Mouse (Mus musculus) midbrain, embryonic 11.5 days (tissue): ENCODE data around the gene Ap1g1. TPM values are rescaled to one million over a fixed set of nuclear protein-coding genes. Genes with fewer than 3 reads are reported as not detected.
"Not testable (repeated sequence)": the region's sequence is repeated elsewhere in the genome, so short reads cannot be mapped to it uniquely, and the experiment has no call there.

ENCODE experiments used
- ATAC-seq: fragments of 200-750 bp; cut with Nextera tagmentation; 2 replicates; pipeline ENCODE4 v1.8.0; 2017; ENCODE audit warnings: moderate TSS enrichment, moderate library complexity; ENCODE audit not compliant: low FRiP score
- DNase-seq: peaks from one replicate; pipeline ENCODE4 v3.0.0; 2015; ENCODE audit warnings: low spot score; ENCODE audit errors: missing footprints
- H3K27ac ChIP-seq: fragments of 300-500 bp; sonication (generic); 2 replicates; pipeline ENCODE4 v1.5.1; 2014; ENCODE audit warnings: low read depth, low read length
- H3K27me3 ChIP-seq: fragments of 300-500 bp; sonication (generic); 2 replicates; pipeline ENCODE4 v1.6.1; 2014; ENCODE audit warnings: mild to moderate bottlenecking, low read length, moderate library complexity, mixed read lengths; ENCODE audit not compliant: control insufficient read depth, insufficient read depth
- H3K36me3 ChIP-seq: fragments of 300-500 bp; sonication (generic); 2 replicates; pipeline ENCODE4 v1.6.1; 2014; ENCODE audit warnings: mild to moderate bottlenecking, low read length, moderate library complexity, mixed read lengths; ENCODE audit not compliant: control insufficient read depth, insufficient read depth
- H3K4me1 ChIP-seq: fragments of 300-500 bp; sonication (generic); 2 replicates; pipeline ENCODE4 v1.6.1; 2014; ENCODE audit warnings: low read length; ENCODE audit not compliant: control insufficient read depth, insufficient read depth
- H3K4me2 ChIP-seq: fragments of 300-500 bp; sonication (generic); 2 replicates; pipeline ENCODE4 v1.6.1; 2014; ENCODE audit warnings: mild to moderate bottlenecking, moderate library complexity
- H3K4me3 ChIP-seq: fragments of 300-500 bp; sonication (generic); 2 replicates; pipeline ENCODE4 v1.5.1; 2014; ENCODE audit warnings: low read depth, low read length
- H3K9ac ChIP-seq: fragments of 300-500 bp; sonication (generic); 2 replicates; pipeline ENCODE4 v1.6.1; 2014; ENCODE audit warnings: low read length
- H3K9me3 ChIP-seq: fragments of 300-500 bp; sonication (generic); 2 replicates; pipeline ENCODE4 v1.6.1; 2016; ENCODE audit warnings: low read length; ENCODE audit not compliant: control insufficient read depth
- WGBS: fragments of 180-500 bp; shearing (Covaris S2); extraction: QIAGEN DNeasy Blood & Tissue Kit; methylation state at CpG from one replicate; pipeline ENCODE4 v1.1.7; 2014; 5-methylcytosine and 5-hydroxymethylcytosine counted together
- polyA plus RNA-seq: library from polyadenylated mRNA; unstranded; fragments of >200 nt; fragmentation: Nextera tagmentation; extraction: Ambion mirVana; gene quantifications from 2 replicates; pipeline ENCODE4 v1.2.1, GENCODE M21; 2014

Ap1g1 gene
- polyA plus RNA-seq, 1 experiment from 2014 or later: 41.6 TPM

GRCm38 (mm10) chr8:109865536-109865935 is 87.2 kb downstream of the Ap1g1 start:
- WGBS: 85% methylated on average over 4 of the region's 4 CpGs
- H3K4me3 ChIP-seq: no peak overlapping the region
- ATAC-seq (no peak), DNase-seq (peak; percentile 82)
- no peaks in the 10 kb centered on the region for H3K27me3 ChIP-seq
- no peak overlapping the region for H3K4me2 ChIP-seq
- peaks cover 3% of the 10 kb centered on the region; the same call in 1 of the 2 replicates for H3K36me3 ChIP-seq
- no peaks in the 10 kb centered on the region for H3K9me3 ChIP-seq
- no peak overlapping the region for H3K9ac ChIP-seq
- peaks cover 6% of the 10 kb centered on the region; the same call in 1 of the 2 replicates for H3K4me1 ChIP-seq
- no peak overlapping the region for H3K27ac ChIP-seq

GRCm38 (mm10) chr8:109866690-109867089 is 88.3 kb downstream of the Ap1g1 start:
- Histone ChIP-seq H3K27ac (no peak overlapping the region), H3K9me3 (no peaks in the 10 kb centered on the region), H3K27me3 (no peaks in the 10 kb centered on the region), H3K4me1 (peaks cover 6% of the 10 kb centered on the region; the same call in 1 of the 2 replicates), H3K36me3 (no peaks in the 10 kb centered on the region), H3K4me2 (no peak overlapping the region), H3K9ac (no peak overlapping the region), H3K4me3 (no peak overlapping the region)
- no peak for ATAC-seq
- WGBS: 93% methylated on average over 5 of the region's 5 CpGs
- peak; percentile 72 for DNase-seq

GRCm38 (mm10) chr8:109868003-109868679 is 89.8 kb downstream of the Ap1g1 start, which contains the start of gene Phlpp2:
Phlpp2 (plus strand) TSS chr8:109868542.
- Histone ChIP-seq H3K27ac (peak within 1 kb of the TSS; percentile 81), H3K27me3 (no peaks in the 10 kb centered on the region), H3K36me3 (no peaks in the 10 kb centered on the region), H3K4me1 (peaks cover 6% of the 10 kb centered on the region; the same call in 1 of the 2 replicates), H3K4me3 (peak within 1 kb of the TSS; percentile 97), H3K9ac (peak within 1 kb of the TSS; percentile 98), H3K4me2 (peak within 1 kb of the TSS; percentile 87), H3K9me3 (no peaks in the 10 kb centered on the region)
- WGBS: 2% methylated on average over 40 of the region's 42 CpGs
- DNase-seq (peak; percentile 100), ATAC-seq (peak; percentile 98)

GRCm38 (mm10) chr8:109868680-109869361 is 90.5 kb downstream of the Ap1g1 start:
- Histone ChIP-seq H3K9ac (peak overlapping the region; percentile 98), H3K4me3 (peak overlapping the region; percentile 97), H3K27me3 (no peaks in the 10 kb centered on the region), H3K36me3 (no peaks in the 10 kb centered on the region), H3K9me3 (no peaks in the 10 kb centered on the region), H3K27ac (peak overlapping the region; percentile 81), H3K4me1 (peaks cover 6% of the 10 kb centered on the region; the same call in 1 of the 2 replicates), H3K4me2 (peak overlapping the region; percentile 87)
- DNase-seq (peak; percentile 95), ATAC-seq (peak; percentile 89)
- under 1% methylated on average over 62 of the region's 78 CpGs for WGBS

- Histone ChIP-seq H3K4me3 (no peak overlapping the region), H3K9ac (no peak overlapping the region), H3K4me1 (peaks cover 6% of the 10 kb centered on the region; the same call in 1 of the 2 replicates), H3K27ac (no peak overlapping the region), H3K9me3 (no peaks in the 10 kb centered on the region), H3K36me3 (no peaks in the 10 kb centered on the region), H3K27me3 (no peaks in the 10 kb centered on the region), H3K4me2 (no peak overlapping the region)
- ATAC-seq (no peak), DNase-seq (no peak)
- 87% methylated on average over 1 of the region's 1 CpGs for WGBS
Measured at GRCm38 (mm10) chr8:109871056-109871455, 92.7 kb downstream of the Ap1g1 start.

GRCm38 (mm10) chr8:109873800-109874199 is 95.4 kb downstream of the Ap1g1 start:
- 79% methylated on average over 3 of the region's 3 CpGs for WGBS
- not testable (repeated sequence) for H3K27me3 ChIP-seq, DNase-seq, H3K4me1 ChIP-seq, ATAC-seq, H3K9me3 ChIP-seq, H3K9ac ChIP-seq, H3K36me3 ChIP-seq, H3K4me2 ChIP-seq, H3K4me3 ChIP-seq, H3K27ac ChIP-seq

GRCm38 (mm10) chr8:109880012-109880662 is 101.8 kb downstream of the Ap1g1 start:
- H3K36me3 ChIP-seq: peaks cover 7% of the 10 kb centered on the region; the same call in 1 of the 2 replicates
- DNase-seq (no peak), ATAC-seq (no peak)
- no peak overlapping the region for H3K4me2 ChIP-seq
- WGBS: 95% methylated on average over 5 of the region's 5 CpGs
- no peak overlapping the region for H3K27ac ChIP-seq
- no peak overlapping the region for H3K4me3 ChIP-seq
- H3K27me3 ChIP-seq: no peaks in the 10 kb centered on the region
- no peaks in the 10 kb centered on the region for H3K9me3 ChIP-seq
- H3K9ac ChIP-seq: no peak overlapping the region
- no peaks in the 10 kb centered on the region for H3K4me1 ChIP-seq

GRCm38 (mm10) chr8:109885294-109885693 is 106.9 kb downstream of the Ap1g1 start:
- Histone ChIP-seq H3K9ac (no peak overlapping the region), H3K36me3 (no peaks in the 10 kb centered on the region), H3K27me3 (no peaks in the 10 kb centered on the region), H3K27ac (no peak overlapping the region), H3K4me3 (no peak overlapping the region), H3K4me1 (no peaks in the 10 kb centered on the region), H3K4me2 (no peak overlapping the region), H3K9me3 (no peaks in the 10 kb centered on the region)
- DNase-seq: no peak
- no peak for ATAC-seq

GRCm38 (mm10) chr8:109889211-109889610 is 110.9 kb downstream of the Ap1g1 start:
- H3K4me1 ChIP-seq: no peaks in the 10 kb centered on the region
- WGBS: 95% methylated on average over 1 of the region's 1 CpGs
- H3K4me3 ChIP-seq: no peak overlapping the region
- no peak overlapping the region for H3K27ac ChIP-seq
- no peak overlapping the region for H3K9ac ChIP-seq
- DNase-seq (no peak), ATAC-seq (no peak)
- no peaks in the 10 kb centered on the region; the same call in 1 of the 2 replicates for H3K36me3 ChIP-seq
- H3K4me2 ChIP-seq: no peak overlapping the region
- no peaks in the 10 kb centered on the region for H3K9me3 ChIP-seq
- no peaks in the 10 kb centered on the region for H3K27me3 ChIP-seq
